Mouse (Mus musculus): Measurements from ENCODE around the gene Acat2.
"Not testable (repeated sequence)": the region's sequence is repeated elsewhere in the genome, so short reads cannot be mapped to it uniquely, and the experiment has no call there.

Gene Acat2

DNA sequence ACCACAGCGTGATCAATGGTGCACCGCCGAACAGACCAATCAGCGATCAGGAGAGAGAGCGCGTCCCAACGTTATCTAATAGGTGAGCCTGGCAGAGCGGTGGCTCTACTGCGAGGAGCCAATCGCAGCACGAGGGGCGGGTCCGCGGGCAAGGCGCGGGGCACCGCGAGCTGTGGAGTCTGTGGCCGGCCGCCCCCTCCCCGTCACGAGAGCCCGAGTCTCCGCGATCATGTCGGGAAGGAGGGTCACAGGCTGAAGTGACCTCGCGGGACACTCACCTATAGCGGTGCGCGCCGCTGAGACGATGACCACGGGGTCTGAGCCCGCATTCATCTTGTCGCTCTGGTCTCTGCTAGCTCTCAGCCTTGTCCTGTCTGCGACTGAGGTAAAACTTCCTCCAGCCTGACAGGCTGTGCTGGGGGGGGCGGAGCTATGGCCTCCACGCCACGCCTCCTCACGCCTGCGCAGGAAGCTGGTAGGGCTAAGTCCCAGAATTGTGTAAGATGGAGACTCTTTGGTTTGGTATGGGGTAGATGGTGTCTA, at the start of gene Acat2:
Gene Acat2 (minus strand): TSS at position 417 of the 543 bp plus-strand sequence.
- peak; percentile 95 for DNase-seq

DNA sequence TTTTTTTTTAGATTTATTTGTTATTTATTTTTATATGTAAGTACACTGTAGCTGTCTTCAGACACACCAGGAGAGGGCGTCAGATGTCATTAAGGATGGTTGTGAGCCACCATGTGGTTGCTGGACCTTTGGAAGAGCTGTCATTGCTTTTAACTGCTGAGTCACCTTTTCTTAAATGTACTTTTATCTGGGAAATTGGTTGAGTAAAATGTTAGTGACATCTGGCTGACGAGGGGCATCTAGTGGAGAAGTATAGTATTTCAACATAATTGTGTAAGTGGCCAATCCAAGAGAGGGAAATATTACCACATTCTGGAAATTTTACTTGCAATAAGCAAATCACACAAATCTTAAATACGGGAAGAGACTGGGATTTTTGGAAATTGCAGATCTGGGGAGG, 49.3 kb upstream of the Acat2 start:
- DNase-seq, result peak in 1 of 2 experiments; percentile 20

- peak in 1 of 2 experiments; percentile 12 for DNase-seq
Observed at GRCm38 (mm10) chr17:13008528-13008927, 48.0 kb upstream of the Acat2 start.

GRCm38 (mm10) chr17:13007730-13008425, 47.3 kb upstream of the Acat2 start:
- DNase-seq, result peak; percentile 96 to 98

DNA sequence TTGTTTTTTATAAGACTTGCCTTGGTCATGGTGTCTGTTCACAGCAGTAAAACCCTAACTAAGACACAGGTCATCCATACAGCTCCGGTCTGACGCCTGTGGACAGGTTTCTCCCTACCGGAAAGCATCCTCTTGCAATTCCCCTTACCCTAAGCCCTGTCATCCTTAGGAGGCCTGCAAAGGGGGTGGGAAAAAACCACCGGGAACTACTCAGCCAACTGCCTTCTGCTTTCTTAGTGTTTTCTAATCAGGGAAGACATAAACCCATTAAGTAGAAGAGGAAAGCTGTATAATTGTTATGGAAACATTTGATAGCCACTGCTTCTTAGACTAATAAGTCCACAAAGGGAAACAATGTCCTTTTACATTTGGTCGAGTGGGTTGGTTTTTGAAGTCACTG, 46.4 kb upstream of the Acat2 start:
- no peak for DNase-seq

DNA sequence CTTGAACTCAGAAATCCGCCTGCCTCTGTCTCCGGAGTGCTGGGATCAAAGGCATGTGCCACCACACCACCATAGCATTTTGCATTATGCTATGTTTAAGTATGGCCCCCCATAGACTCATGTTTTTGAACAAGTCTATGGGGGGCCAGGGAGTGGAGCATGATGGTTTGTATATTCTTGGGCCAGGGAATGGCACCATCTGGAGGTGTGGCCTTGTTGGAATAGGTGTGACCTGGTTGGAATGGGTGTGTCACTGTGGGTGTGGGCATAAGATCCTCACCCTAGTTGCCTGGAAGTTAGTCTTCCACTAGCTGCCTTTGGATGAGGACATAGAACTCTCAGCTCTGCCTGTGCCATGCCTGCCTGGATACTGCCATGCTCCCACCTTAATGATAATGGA, 46.0 kb upstream of the Acat2 start, which contains the start of gene Sod2:
Gene Sod2 (plus strand): TSS at position 301 of the 400 bp plus-strand sequence.
- not testable (repeated sequence) for DNase-seq

GRCm38 (mm10) chr17:13004436-13004835, 43.9 kb upstream of the Acat2 start:
- not testable (repeated sequence) for DNase-seq

- DNase-seq, result not testable (repeated sequence)
Observed at GRCm38 (mm10) chr17:13002243-13002642, 41.7 kb upstream of the Acat2 start.

DNA sequence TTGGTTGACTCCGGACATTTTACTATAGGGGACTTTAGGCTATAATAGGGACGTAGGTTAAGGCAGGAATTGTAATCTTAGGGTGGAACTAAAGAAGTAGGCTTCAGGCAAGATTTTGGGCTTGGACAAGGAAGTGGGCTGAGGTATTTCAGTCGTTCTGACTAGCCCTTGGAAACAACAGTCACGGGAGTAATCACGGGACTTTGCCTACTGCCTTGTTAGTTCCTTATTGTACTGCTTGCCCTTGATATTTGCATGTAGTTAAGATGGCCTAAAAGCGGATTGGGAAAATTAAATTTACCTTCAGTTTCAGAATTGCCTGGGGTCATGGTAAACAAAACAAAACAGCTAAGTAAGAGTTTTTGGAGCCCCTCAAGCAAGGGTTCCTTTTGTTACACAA, 38.5 kb upstream of the Acat2 start:
- no peak for DNase-seq

DNA sequence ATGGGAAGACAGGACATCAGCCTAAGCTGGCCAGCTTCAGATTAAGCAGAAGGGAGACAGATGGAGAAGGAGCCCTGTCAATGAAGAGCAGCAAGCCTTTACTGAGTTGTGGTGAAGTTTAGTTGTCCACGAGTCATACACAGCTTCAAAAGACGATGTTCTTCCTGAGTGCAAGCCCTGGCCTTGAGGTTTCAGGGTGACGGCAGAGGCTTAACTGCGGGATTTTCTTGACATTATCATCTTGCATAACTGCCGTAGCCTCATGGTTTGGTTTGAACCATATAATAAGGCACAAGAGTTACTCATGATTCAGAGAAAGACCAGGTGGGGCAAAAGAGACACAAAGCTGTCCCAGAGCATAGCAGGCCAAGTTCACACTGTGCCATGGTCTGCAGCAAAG, 37.3 kb upstream of the Acat2 start:
- no peak for DNase-seq

GRCm38 (mm10) chr17:12996345-12996744, 35.8 kb upstream of the Acat2 start:
- peak; percentile 52 to 61 for DNase-seq

GRCm38 (mm10) chr17:12994069-12994468, 33.5 kb upstream of the Acat2 start, which contains the start of gene Wtap:
TSS of gene Wtap (minus strand) at chr17:12994169.
- DNase-seq, result no peak

- DNase-seq, result peak; percentile 90 to 95
Observed at GRCm38 (mm10) chr17:12992470-12992991, 32.0 kb upstream of the Acat2 start.

GRCm38 (mm10) chr17:12991635-12992358, 31.2 kb upstream of the Acat2 start:
- peak; percentile 89 to 91 for DNase-seq

GRCm38 (mm10) chr17:12991194-12991634, 30.7 kb upstream of the Acat2 start:
- peak; percentile 32 to 53 for DNase-seq

GRCm38 (mm10) chr17:12990567-12991145, 30.1 kb upstream of the Acat2 start:
- no peak for DNase-seq

DNA sequence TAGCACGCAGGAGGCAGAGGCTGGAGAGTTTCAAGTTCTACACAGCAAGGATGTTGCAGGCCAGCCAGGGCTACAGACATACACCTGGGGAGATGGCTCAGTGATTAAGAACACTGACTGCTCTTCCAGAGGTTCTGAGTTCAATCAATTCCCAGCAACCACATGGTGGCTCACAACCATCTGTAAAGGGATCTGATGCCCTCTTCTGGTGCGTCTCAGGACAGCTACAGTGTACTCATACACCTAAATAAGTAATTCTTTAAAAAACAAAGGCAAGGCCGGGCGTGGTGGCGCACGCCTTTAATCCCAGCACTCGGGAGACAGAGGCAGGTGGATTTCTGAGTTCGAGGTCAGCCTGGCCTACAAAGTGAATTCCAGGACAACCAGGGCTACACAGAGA, 27.5 kb upstream of the Acat2 start:
- peak in 1 of 2 experiments; percentile 22 for DNase-seq

DNA sequence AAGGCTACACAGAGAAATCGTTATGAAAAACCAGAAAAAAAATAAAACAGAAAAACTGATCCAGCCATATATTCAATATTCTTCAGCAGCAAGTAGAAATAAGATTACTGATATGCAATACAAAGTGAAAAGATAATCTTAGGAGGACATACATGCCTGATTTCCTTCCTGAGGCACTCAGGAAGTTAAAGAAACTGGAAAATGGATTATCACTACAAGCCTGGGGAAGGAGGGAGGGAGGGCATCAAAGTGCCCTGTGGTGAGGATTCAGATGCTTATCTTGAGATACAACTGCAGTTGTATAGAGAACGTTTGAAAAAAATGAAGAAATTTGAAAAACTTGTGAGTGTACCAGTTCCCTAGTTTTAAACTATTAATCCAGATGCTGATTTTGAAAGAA, 23.4 kb upstream of the Acat2 start:
- no peak for DNase-seq

- DNase-seq, result no peak
Observed at GRCm38 (mm10) chr17:12978546-12978945, 18.0 kb upstream of the Acat2 start.

- DNase-seq, result no peak
Observed at GRCm38 (mm10) chr17:12973851-12974250, 13.3 kb upstream of the Acat2 start.

DNA sequence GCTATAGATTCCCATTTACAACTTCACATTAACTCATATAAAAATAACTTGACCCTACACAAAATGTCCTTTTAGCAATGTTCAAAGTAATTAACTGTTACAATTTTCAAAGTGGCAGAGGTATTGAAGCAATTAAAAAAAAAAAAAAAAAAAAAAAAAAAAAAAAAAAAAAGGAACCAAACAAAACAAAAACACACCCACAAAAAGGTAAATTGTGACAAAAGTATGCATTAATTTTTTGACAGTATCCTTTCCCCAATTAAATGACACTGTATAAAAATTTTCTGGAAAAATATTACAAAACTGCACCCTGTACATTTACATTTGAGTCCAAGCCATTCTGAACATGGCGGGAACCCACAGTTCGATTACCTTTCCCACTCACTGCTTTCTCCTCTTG, 6.6 kb upstream of the Acat2 start:
- DNase-seq, result no peak

DNA sequence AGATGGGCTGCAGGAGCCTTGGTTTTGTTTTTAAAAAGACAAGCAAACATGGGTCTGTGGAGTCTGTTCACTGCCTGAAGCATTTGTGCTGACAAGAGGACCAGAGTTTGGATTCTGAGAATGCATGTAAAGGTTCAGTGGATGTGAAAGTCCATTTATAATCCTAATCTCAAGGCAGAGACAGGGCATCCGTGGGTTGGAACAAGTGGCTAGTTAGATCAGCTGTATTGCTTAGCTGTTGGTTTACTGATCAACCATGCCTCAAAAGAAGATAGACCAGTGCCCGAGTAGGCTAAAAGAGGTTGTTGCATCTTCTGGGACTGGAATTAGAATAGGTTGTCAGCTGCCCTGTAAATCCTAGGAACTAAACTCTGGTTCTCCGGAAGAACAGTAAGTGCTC, 2.9 kb upstream of the Acat2 start:
- no peak for DNase-seq

GRCm38 (mm10) chr17:12959377-12959776, 1.2 kb downstream of the Acat2 start:
- not testable (repeated sequence) for DNase-seq

Measured in thymus, postnatal 36 days (tissue).